Mouse (Mus musculus) midbrain, postnatal 0 days (tissue): ENCODE results near the gene Mapkapk2. TPM values are rescaled to one million over a fixed set of nuclear protein-coding genes. Genes with fewer than 3 reads are reported as not detected.

Experiments used
- ATAC-seq: fragments of 200-750 bp; cut with Nextera tagmentation; 2 replicates; pipeline ENCODE4 v1.8.0; 2017; ENCODE audit warnings: moderate number of reproducible peaks, mild to moderate bottlenecking, moderate TSS enrichment, moderate library complexity; ENCODE audit not compliant: low FRiP score
- DNase-seq: peaks from one replicate; pipeline ENCODE4 v3.0.0-alpha.2; 2015; ENCODE audit warnings: low spot score
- H3K27ac ChIP-seq: fragments of 300-500 bp; sonication (generic); 2 replicates; pipeline ENCODE4 v1.5.1; 2014; ENCODE audit warnings: low read depth, mild to moderate bottlenecking, low read length, mixed read lengths
- H3K27me3 ChIP-seq: fragments of 300-500 bp; sonication (generic); 2 replicates; pipeline ENCODE4 v1.6.1; 2014; ENCODE audit warnings: low read length, control low read depth, mixed read lengths; ENCODE audit not compliant: insufficient read depth
- H3K36me3 ChIP-seq: fragments of 300-500 bp; sonication (generic); 2 replicates; pipeline ENCODE4 v1.6.1; 2014; ENCODE audit warnings: low read length, control low read depth, mixed read lengths; ENCODE audit not compliant: insufficient read depth
- H3K4me1 ChIP-seq: fragments of 300-500 bp; sonication (generic); 2 replicates; pipeline ENCODE4 v1.6.1; 2014; ENCODE audit warnings: mild to moderate bottlenecking, control low read depth, antibody characterized with exemption, low read length, mixed read lengths; ENCODE audit not compliant: insufficient read depth
- H3K4me2 ChIP-seq: fragments of 300-500 bp; sonication (generic); 2 replicates; pipeline ENCODE4 v1.6.1; 2014; ENCODE audit warnings: low read depth, mild to moderate bottlenecking, low read length, mixed read lengths; ENCODE audit not compliant: poor library complexity, severe bottlenecking
- H3K4me3 ChIP-seq: fragments of 300-500 bp; sonication (generic); 2 replicates; pipeline ENCODE4 v1.5.1; 2014; ENCODE audit warnings: low read depth, mild to moderate bottlenecking, low read length, moderate library complexity
- H3K9ac ChIP-seq: fragments of 300-500 bp; sonication (generic); replicated peaks from 2 replicates; pipeline ENCODE4 v1.6.1; 2014; ENCODE audit warnings: mild to moderate bottlenecking, low read length, moderate library complexity, mixed read lengths; ENCODE audit not compliant: poor library complexity, severe bottlenecking
- H3K9me3 ChIP-seq: fragments of 300-500 bp; sonication (generic); 2 replicates; pipeline ENCODE4 v1.6.1; 2016; ENCODE audit warnings: low read length, control low read depth
- CTCF ChIP-seq: IDR thresholded peaks from 2 replicates; pipeline ENCODE4 v1.5.1; 2016; ENCODE audit warnings: antibody characterized with exemption, mild to moderate bottlenecking
- WGBS: fragments of 180-500 bp; shearing (Covaris S2); extraction: QIAGEN DNeasy Blood & Tissue Kit; methylation state at CpG from one replicate; pipeline ENCODE4 v1.1.7; 2014; 5-methylcytosine and 5-hydroxymethylcytosine counted together
- polyA plus RNA-seq: library from polyadenylated mRNA; unstranded; fragments of >200 nt; fragmentation: Nextera tagmentation; extraction: Ambion mirVana; gene quantifications from 2 replicates; pipeline ENCODE4 v1.2.1, GENCODE M21; 2015
- total RNA-seq: library from RNA; depleted of rRNA; stranded (reverse); fragments of >200 nt; gene quantifications from 2 replicates; pipeline ENCODE4 v1.2.3, GENCODE M21; 2014

The Mapkapk2 gene
- total and polyA plus RNA-seq, 2 experiments from 2014 or later: 13.8 to 48.1 TPM

DNA sequence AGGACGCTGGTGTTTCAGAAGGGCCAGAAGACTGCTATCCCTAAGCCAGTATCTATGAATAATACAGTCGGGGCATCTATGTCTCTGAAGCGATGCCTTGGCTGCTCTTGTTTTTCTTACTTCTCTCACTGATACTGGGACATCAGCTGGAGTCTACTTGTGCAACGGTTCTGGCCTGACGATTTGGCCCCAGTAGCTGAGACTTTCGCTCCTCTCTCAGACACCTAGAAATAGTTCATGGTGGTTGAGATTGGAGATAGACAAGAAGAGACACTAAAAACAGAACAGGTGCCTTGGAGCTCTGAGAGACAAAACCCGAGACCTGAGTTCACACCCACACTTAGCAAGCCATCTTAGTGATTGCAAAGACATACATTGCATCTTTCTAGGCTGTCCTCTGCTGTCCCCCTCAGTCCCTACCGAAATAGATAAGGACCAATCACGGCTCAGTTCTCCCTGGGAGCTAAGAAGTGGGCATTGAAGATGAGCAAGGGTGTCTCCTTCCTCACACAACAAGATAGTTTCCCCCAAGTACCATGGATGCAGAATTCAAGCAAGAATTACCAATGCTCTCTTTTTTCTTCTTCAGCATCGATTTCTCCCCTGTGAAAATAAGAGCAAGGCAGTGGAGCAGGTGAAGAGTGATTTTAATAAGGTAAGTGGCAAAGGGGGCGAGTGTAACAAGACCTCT lies 75.6 kb downstream of the Mapkapk2 start:
- ATAC-seq: no peak
- H3K4me3 ChIP-seq: no peak overlapping the region
- no peaks in the 10 kb centered on the region for H3K9me3 ChIP-seq
- no peak for TF ChIP-seq CTCF
- no peak overlapping the region for H3K27ac ChIP-seq
- H3K9ac ChIP-seq: no peak overlapping the region
- no peaks in the 10 kb centered on the region for H3K36me3 ChIP-seq
- no peaks in the 10 kb centered on the region for H3K27me3 ChIP-seq
- DNase-seq: no peak
- H3K4me1 ChIP-seq: no peaks in the 10 kb centered on the region
- no peak overlapping the region for H3K4me2 ChIP-seq
- WGBS: 86% methylated on average over 11 of the region's 11 CpGs

DNA sequence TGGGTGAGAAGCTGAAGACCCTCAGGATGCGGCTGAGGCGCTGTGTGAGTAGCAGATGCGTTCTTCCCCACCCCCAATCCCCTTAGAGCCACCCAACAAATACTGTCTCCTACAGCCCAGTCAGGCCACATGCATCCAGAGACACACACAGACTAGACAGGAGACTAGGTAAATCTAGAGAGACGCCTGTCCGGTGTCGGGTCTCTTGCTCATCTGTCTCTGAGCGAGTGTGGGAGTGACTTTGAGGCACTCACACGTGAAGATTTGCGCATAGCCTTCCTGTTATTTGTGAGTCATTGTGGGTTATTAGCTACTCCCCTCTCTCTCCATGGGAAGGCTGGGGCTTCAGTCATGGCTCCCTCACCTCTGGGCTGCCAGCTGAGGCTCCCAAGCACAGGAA lies 76.2 kb downstream of the Mapkapk2 start:
- Histone ChIP-seq H3K4me1 (no peaks in the 10 kb centered on the region), H3K9ac (no peak overlapping the region), H3K4me2 (no peak overlapping the region), H3K36me3 (no peaks in the 10 kb centered on the region), H3K27me3 (no peaks in the 10 kb centered on the region), H3K4me3 (no peak overlapping the region), H3K27ac (no peak overlapping the region), H3K9me3 (no peaks in the 10 kb centered on the region)
- DNase-seq (no peak), ATAC-seq (no peak)
- TF ChIP-seq CTCF: no peak
- 84% methylated on average over 9 of the region's 9 CpGs for WGBS

DNA sequence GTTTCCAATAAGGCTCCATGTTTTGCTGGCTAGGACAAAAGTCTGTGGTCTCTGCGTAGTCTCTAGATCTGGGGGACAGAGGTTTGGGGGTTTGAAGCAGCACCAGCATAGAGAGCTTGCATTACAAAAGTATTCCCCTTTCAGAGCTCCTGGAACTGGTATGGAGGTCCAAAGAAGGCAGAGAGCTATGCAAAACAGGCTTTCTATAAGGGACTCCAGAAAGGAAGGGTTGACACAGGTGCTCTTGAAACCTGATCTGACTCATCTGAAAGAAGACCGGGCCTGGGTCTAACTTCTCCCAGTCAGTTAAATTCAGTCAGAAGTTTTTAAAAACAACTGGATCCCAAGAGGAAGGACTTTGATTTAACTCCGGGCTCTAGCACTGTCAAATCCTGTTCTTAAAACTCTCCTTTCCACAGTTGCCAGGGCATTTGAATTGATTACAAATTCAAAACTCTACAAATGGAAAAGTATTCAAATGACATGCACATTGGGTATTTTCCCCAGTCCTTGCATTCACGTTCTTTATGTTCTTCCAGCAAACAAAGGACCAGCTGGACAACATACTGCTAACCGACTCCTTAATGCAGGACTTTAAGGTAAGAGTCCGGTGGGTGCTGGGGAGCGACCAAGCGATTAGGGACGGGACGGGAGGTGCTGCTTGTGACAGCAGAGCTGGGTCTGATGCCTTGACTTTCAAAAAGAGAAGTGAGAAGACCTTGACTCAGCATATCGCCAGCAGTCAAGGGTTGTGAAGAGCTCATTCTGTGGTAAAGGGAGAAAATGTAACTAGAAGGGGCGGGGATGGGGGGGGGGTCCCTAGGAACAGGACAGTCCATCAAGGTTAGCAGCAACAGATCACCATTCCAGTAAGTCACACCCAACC lies 77.0 kb downstream of the Mapkapk2 start:
- Histone ChIP-seq H3K27ac (no peak overlapping the region), H3K9me3 (no peaks in the 10 kb centered on the region), H3K4me3 (no peak overlapping the region), H3K9ac (no peak overlapping the region), H3K4me2 (no peak overlapping the region), H3K27me3 (no peaks in the 10 kb centered on the region), H3K4me1 (no peaks in the 10 kb centered on the region), H3K36me3 (no peaks in the 10 kb centered on the region)
- 51% methylated on average over 12 of the region's 12 CpGs for WGBS
- DNase-seq (no peak), ATAC-seq (no peak)
- no peak for TF ChIP-seq CTCF

DNA sequence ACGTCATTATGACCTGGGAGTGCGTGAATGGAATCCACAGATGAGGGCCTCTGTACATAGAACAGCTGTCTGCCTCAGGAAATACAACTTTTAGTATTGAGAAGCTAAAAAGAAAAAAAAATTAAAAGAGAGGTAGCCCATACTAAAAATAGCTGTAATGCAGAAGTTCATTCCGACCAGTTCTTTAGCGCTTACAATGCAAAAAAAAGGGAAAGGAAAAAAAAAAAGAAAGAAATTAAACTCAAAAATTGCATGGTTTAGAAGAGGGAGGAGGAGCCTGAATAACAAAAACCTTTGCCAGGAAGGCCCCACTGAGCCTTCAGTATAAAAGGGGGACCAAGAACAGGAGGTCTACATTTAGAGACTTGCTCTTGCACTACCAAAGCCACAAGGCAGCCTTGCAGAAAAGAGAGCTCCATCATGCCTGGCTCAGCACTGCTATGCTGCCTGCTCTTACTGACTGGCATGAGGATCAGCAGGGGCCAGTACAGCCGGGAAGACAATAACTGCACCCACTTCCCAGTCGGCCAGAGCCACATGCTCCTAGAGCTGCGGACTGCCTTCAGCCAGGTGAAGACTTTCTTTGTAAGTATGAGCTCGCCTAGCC lies 78.0 kb downstream of the Mapkapk2 start, which contains the start of gene Il10:
TSS of gene Il10 (plus strand) at position 354 of the 607 bp plus-strand sequence.
- no peaks in the 10 kb centered on the region for H3K36me3 ChIP-seq
- no peaks in the 10 kb centered on the region for H3K4me1 ChIP-seq
- no peaks in the 10 kb centered on the region for H3K27me3 ChIP-seq
- H3K9ac ChIP-seq: no peak within 1 kb of the TSS
- H3K4me3 ChIP-seq: no peak within 1 kb of the TSS
- no peak within 1 kb of the TSS for H3K27ac ChIP-seq
- no peak for ATAC-seq
- TF ChIP-seq CTCF: no peak
- H3K9me3 ChIP-seq: no peaks in the 10 kb centered on the region
- 76% methylated on average over 8 of the region's 8 CpGs for WGBS
- no peak for DNase-seq
- no peak within 1 kb of the TSS for H3K4me2 ChIP-seq

DNA sequence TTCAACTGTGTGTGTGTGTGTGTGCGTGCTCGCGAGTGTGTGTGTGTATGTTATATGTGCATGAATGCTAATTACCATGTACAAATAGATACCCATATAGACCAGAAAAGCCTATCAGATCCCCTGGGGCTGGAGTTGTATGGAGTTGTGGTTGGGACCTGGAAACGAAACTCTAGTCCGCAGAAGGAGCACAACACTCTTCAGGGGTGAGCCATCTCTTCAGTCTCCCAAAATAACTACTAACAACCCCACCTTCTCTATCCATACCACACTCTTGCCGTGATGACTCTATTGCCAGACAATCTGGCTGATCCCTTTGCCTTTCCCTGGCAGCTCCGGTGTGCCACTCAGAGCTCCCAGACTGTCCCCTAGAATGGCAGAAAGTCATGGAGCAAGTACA lies 81.7 kb downstream of the Mapkapk2 start:
- ATAC-seq: no peak
- DNase-seq: no peak
- 94% methylated on average over 7 of the region's 7 CpGs for WGBS

GRCm38 (mm10) chr1:131015281-131015680 lies 82.3 kb downstream of the Mapkapk2 start:
- Histone ChIP-seq H3K27ac (no peak overlapping the region), H3K4me2 (no peak overlapping the region), H3K4me3 (no peak overlapping the region), H3K27me3 (no peaks in the 10 kb centered on the region), H3K4me1 (no peaks in the 10 kb centered on the region), H3K9ac (no peak overlapping the region), H3K36me3 (no peaks in the 10 kb centered on the region), H3K9me3 (no peaks in the 10 kb centered on the region)
- ATAC-seq (no peak), DNase-seq (no peak)
- no peak for TF ChIP-seq CTCF
- 89% methylated on average over 6 of the region's 6 CpGs for WGBS

More for the DNA sequence above, 81.7 kb downstream of the Mapkapk2 start:
- Histone ChIP-seq H3K36me3 (no peaks in the 10 kb centered on the region), H3K4me3 (no peak overlapping the region), H3K27me3 (no peaks in the 10 kb centered on the region), H3K9me3 (no peaks in the 10 kb centered on the region), H3K27ac (no peak overlapping the region), H3K4me1 (no peaks in the 10 kb centered on the region), H3K9ac (no peak overlapping the region), H3K4me2 (no peak overlapping the region)
- no peak for TF ChIP-seq CTCF
